Mouse (Mus musculus): ENCODE measurements around the gene Ctnnbip1.
A peak's percentile ranks its signal among the peaks of the same experiment; 100 is the strongest.

The Ctnnbip1 gene

DNA sequence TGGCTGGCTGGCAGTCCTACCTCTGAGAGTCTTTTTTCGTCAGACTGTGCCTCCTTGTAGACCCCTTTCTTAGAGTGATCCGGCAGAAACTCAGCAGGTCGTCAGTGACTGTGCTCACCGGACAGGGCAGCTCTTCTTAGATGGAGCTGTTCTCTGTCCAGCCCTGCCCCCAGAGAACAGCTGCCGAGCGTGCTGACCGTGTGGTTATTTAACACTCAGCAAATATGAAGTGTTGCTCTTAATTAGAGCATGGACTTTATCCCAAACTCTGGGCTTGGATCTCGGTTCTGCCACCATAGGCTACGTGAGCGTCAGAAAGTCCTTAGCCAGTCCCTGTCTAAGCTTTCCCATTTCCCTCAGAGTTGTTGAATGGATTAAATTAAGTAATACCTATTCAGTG is 3.2 kb downstream of the Ctnnbip1 start:
- no peak for DNase-seq (ENCODE audit: low spot score)

GRCm38 (mm10) chr4:149523961-149524360 is 5.9 kb downstream of the Ctnnbip1 start:
- no peak for DNase-seq (ENCODE audit: low spot score)

GRCm38 (mm10) chr4:149525170-149525569 is 7.1 kb downstream of the Ctnnbip1 start:
- DNase-seq (ENCODE audit: low spot score), result no peak

GRCm38 (mm10) chr4:149525811-149526210 is 7.8 kb downstream of the Ctnnbip1 start:
- no peak for DNase-seq (ENCODE audit: low spot score)

DNA sequence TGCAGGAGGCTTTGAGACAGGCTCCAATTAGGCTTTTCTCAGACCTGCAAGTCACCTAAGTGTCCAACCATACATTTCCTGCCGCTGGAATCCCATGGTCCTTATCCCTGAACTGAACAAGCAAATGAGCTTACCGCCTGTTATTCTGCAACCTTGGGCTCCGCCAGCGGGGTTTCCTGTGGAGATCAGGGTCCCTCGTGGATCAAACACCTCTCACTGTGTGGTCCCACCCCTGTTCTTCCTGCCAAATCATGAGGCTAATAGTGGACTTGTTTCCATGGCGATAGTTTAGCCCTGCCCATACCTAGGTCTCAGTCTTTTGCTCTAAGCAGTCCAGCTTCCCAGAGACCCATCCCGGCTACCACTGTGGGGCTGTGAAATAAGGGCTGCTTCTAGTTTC is 8.3 kb downstream of the Ctnnbip1 start:
- no peak for DNase-seq (ENCODE audit: low spot score)

GRCm38 (mm10) chr4:149527621-149528354 is 9.8 kb downstream of the Ctnnbip1 start:
- no peak for DNase-seq (ENCODE audit: low spot score)

DNA sequence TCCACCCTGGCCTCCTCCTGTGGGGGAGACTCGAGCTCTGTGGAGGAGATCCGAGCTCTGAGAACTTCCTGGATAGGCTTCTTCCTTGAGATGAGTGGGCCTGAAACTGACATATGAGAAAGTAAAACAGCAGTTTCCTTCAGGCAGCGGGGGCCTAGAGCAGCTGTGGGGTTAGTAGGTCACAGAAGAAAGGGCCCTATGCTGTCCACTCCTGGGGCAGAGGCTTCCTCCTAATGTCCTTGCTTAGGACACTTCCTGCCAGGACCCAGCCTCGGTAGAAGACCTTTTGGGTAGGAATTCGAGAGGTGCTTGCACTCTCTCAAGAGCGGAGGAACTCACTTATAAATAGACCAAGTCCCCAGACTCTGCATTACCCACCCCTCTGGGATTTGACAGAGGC is 11.7 kb downstream of the Ctnnbip1 start:
- no peak for DNase-seq (ENCODE audit: low spot score)

GRCm38 (mm10) chr4:149539441-149539840 is 21.4 kb downstream of the Ctnnbip1 start:
- peak; percentile 48 for DNase-seq (ENCODE audit: low spot score)

GRCm38 (mm10) chr4:149541935-149542334 is 23.9 kb downstream of the Ctnnbip1 start:
- DNase-seq (ENCODE audit: low spot score), result no peak

DNA sequence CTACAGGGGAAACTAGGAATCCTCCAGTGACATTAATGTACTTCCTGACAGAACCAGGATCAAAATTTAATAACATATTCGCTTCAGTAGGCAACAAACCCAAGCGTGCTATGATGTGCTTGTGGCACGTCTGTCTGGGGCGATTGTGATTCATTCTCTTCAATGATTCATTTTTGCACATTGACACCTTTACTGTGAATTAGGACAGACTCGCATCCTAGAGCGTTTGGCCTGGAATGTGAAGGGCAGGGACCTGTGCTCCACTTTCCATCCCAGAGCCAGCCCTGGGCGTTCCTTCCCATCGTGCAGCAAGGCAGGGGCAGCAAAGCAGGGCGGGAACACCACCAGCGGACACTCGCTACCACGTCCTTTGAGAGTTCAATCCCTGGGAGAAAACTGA is 24.4 kb downstream of the Ctnnbip1 start:
- no peak for DNase-seq (ENCODE audit: low spot score)

DNA sequence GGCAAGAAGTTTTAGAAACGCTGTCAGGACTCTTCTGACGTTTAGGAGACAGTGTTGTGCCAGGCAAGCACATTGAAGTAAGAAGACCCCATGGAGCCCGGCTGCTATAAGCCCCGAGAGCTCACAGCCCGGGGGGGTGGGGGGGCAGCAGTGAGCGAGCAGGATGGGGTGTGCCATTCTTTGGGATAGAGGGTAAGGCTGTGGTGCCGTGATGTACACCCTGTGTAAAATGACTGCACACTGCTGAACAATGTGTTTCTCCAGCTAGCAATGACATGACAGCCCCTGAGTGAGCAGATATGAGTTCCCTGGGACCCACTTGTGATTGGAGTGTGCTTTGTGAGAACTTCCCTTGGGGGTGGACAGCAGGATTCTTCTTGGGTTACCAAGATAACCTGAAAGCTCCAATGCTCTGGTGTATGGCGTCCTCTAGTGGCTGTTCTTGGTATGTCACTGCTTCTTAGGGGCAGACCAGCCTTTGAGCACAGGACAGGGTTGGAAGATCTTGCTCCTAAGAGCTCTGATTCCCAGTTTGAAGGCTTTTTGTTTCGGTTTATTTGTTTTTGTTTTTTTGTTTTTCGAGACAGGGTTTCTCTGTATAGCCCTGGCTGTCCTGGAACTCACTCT is 25.0 kb downstream of the Ctnnbip1 start:
- peak; percentile 77 for DNase-seq (ENCODE audit: low spot score)

- DNase-seq (ENCODE audit: low spot score), result no peak
Measured at GRCm38 (mm10) chr4:149544892-149545291, 26.9 kb downstream of the Ctnnbip1 start.

DNA sequence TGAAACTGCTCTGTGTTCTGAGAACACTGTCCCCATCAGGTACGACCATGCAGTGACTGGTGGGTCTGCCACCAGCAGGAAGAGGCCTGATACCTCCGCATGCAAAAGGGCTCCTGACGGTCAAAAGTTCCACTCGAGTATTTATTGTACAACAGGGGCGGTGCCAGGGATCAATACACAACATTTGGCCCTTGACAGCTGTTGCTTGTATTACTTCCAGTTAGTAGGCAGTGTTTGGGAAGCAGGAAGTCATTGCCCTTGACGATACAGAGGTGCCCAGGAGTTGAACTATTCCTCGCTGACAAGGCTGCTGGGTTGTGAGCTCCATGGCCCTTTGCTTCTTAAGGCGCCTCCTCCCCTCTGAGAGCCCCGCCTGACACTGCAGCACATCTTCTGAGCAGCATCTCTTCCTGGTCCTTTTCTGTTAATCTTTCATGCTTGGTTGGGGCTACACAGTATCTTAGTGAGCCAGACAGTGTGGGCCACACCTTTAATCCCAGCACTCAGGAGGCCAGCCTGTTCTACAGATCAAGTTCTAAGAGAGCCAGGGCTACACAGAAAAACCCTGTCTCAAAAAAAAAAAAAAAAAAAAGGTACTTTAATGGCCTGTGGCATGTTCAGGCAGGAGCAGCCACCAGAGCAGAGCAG is 28.9 kb downstream of the Ctnnbip1 start:
- DNase-seq (ENCODE audit: low spot score), result no peak

DNA sequence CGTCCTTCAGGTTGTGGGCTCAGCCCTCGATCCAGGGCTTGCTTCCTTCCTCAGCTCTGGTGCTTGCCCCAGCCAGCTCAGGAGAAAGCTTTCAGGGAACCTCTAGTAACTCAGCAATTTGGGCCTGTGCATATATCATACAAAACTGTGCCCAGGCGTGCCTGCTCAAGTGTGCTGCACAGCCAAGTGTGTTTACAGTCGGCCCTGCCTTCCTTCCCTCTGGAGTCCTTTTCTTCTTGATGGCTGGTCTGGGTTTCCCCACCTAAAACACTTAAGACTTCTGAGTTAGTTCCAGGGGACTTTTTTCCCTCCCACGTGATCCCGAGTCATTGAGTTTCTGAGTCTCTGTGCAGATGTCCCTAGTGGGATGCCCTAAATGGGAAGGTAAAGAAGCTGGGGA is 29.5 kb downstream of the Ctnnbip1 start:
- no peak for DNase-seq (ENCODE audit: low spot score)

GRCm38 (mm10) chr4:149549221-149549925 is 31.3 kb downstream of the Ctnnbip1 start:
- DNase-seq (ENCODE audit: low spot score), result peak; percentile 70

GRCm38 (mm10) chr4:149550866-149551265 is 32.8 kb downstream of the Ctnnbip1 start:
- DNase-seq (ENCODE audit: low spot score), result no peak

GRCm38 (mm10) chr4:149551696-149552095 is 33.7 kb downstream of the Ctnnbip1 start:
- no peak for DNase-seq (ENCODE audit: low spot score)

GRCm38 (mm10) chr4:149553834-149554233 is 35.8 kb downstream of the Ctnnbip1 start:
- DNase-seq (ENCODE audit: low spot score), result no peak

DNA sequence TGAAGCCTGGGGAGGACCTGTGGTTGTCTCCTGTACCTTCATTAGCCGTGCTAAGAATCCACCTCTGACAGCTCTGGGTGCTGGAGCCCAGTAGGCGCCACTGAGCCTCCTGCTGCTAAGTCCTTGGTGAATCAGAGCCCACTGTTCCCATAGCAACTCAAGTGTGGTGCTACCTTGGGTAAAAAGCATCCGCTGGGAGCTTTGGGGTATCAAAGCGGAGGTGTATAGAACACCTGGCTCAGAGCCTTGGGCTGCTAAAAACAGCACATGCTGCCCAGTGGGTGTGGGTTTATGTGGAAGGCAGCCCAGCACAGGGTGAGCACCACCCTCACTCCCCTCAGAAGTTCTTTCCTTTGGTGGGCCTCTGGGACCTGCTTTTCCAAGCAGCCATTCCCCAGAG is 38.1 kb downstream of the Ctnnbip1 start:
- no peak for DNase-seq (ENCODE audit: low spot score)

DNA sequence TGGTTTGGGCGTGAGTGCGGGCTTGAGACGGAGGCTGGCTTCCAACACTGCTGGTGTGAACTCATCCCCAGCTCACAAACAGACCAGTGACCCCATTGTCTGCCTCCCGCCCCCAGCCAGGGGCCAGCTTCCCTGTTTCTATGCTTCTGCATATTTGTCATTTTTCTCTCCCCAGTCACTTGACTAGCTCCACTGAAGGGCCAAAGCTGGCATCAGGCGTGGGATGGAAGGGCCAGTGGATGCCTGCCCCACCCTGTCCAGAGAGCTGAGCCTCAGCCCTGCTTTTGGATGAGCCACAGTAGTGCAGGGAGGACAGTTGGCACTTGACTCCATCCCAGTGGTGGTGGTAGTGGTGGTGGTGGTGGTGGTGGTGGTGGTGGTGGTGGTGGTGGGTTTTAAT is 39.9 kb downstream of the Ctnnbip1 start:
- no peak for DNase-seq (ENCODE audit: low spot score)

DNA sequence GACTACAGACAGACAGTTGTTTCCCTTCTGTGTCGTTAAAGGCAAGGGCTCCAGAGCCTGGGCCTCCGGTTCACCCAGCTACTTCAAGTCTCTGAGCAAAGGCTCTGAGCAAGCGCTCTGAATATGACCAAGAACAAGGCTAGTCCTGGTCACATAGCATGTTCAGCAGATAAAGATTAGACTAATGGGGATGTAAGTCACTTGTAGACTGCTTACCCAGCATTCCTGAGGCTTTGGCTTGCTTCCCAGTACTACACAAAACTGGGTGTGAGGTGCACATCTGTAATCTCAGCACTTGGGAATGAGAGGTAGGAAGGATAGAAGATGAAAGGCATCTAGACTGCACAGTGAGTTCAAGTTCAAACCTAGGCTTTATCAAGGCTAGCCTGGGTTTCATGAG is 40.4 kb downstream of the Ctnnbip1 start:
- DNase-seq (ENCODE audit: low spot score), result no peak

GRCm38 (mm10) chr4:149561392-149561791 is 43.4 kb downstream of the Ctnnbip1 start:
- no peak for DNase-seq (ENCODE audit: low spot score)
